Mouse (Mus musculus): Measurements from ENCODE around the gene Ehd3.

GRCm38 (mm10) chr17:73807211-73807610 lies 3.3 kb downstream of the Ehd3 start:
- TF ChIP-seq CTCF (IDR thresholded peaks at IDR 0.05; ENCODE audit: control insufficient read depth, insufficient read depth, low read length) (no peak), POLR2A (IDR thresholded peaks at IDR 0.05; ENCODE audit: borderline replicate concordance, control insufficient read depth, low read depth, low read length) (no peak)

Measured in bone marrow, adult 2 months (tissue).